In the genomic region with DNA sequence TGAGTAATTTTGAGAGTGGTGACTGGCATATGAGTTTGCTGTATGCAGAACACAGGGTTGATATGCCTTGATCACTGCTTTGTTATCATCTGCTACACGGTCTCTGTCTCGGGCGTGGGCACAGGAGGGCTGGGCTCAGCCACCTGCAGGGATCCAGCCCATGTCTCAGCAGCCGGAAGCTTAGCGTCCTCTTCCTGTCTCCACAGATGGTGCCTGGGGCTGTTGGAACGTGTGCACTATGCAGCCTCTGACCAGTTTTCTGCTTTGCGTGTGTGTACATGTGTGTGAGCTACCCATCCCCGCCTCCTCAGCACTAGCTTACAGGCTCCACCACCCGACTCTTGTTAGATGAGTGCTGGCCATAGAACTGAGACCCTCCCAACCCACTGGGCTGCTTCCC, we compare ENCODE assay signal across 8 mouse cellular contexts.
A peak's percentile ranks its signal among the peaks of the same experiment; 100 is the strongest.
DNase-seq lines count a peak whose midpoint lies in the region; ATAC-seq and TF ChIP-seq lines count a peak whose summit lies in the region.

No protein-coding gene starts in this region.

- H3K9me3 ChIP-seq in ES-Bruce4 (replicated peaks; ENCODE audit: control insufficient read depth, insufficient read depth, low read length, poor library complexity, severe bottlenecking) = no peaks in the 10 kb centered on the region
- no peaks in the 10 kb centered on the region for H3K9me3 ChIP-seq in limb, embryonic 13.5 days

- WGBS in limb, embryonic 13.5 days = 59% methylated on average over 9 of the region's 9 CpGs

- no peaks in the 10 kb centered on the region for H3K27me3 ChIP-seq in ES-Bruce4 (ENCODE audit: control insufficient read depth, insufficient read depth, low read length, poor library complexity, severe bottlenecking)
- no peaks in the 10 kb centered on the region for H3K27me3 ChIP-seq in limb, embryonic 13.5 days

- no peak for TF ChIP-seq CTCF in ES-Bruce4 (IDR thresholded peaks at IDR 0.05; ENCODE audit: low read depth, low read length)

- H3K36me3 ChIP-seq in ES-Bruce4 (ENCODE audit: control insufficient read depth, insufficient read depth, low read length, poor library complexity, severe bottlenecking) = no peaks in the 10 kb centered on the region
- peaks cover 16% of the 10 kb centered on the region for H3K36me3 ChIP-seq in limb, embryonic 13.5 days

- ATAC-seq in erythroid progenitor cell, adult 5-6 weeks (replicated peaks; ENCODE audit: low FRiP score, poor library complexity, severe bottlenecking) = peak; percentile 58
- no peak for ATAC-seq in limb, embryonic 13.5 days (ENCODE audit: low FRiP score, low read depth)
- peak; percentile 47; the same call in 1 of the 2 replicates for ATAC-seq in neutrophil, adult 5-6 weeks (ENCODE audit: extremely low read depth, insufficient number of reproducible peaks, low FRiP score, poor library complexity, severe bottlenecking)

- DNase-seq in heart, adult 11 months = peak; percentile 93
- no peak for DNase-seq in heart, postnatal 4 days
- no peak for DNase-seq in adrenal gland, postnatal 25 days
- DNase-seq in testis, postnatal 14 days (ENCODE audit: low spot score) = no peak

- no peak for TF ChIP-seq EP300 in ES-Bruce4 (IDR thresholded peaks at IDR 0.05; ENCODE audit: insufficient read depth, low read depth, low read length)

- peak overlapping the region; percentile 11; the same call in 1 of the 2 replicates for H3K9ac ChIP-seq in ES-Bruce4 (ENCODE audit: low read depth, poor library complexity, severe bottlenecking)
- H3K9ac ChIP-seq in limb, embryonic 13.5 days = peak overlapping the region; percentile 36; the same call in 1 of the 2 replicates

- H3K4me3 ChIP-seq in ES-Bruce4 (ENCODE audit: low read depth, low read length) = peak overlapping the region; percentile 3; the same call in 1 of the 2 replicates
- H3K4me3 ChIP-seq in limb, embryonic 13.5 days = no peak overlapping the region

- H3K4me1 ChIP-seq in ES-Bruce4 (ENCODE audit: control insufficient read depth, insufficient read depth, low read length) = peaks cover 11% of the 10 kb centered on the region
- H3K4me1 ChIP-seq in limb, embryonic 13.5 days = peaks cover 39% of the 10 kb centered on the region

- no peak overlapping the region for H3K27ac ChIP-seq in ES-Bruce4 (ENCODE audit: insufficient read depth, low read length)
- H3K27ac ChIP-seq in limb, embryonic 13.5 days = peak overlapping the region; percentile 53; the same call in 1 of the 2 replicates

- no peak overlapping the region for H3K4me2 ChIP-seq in limb, embryonic 13.5 days (replicated peaks)

- no peak for TF ChIP-seq POLR2A in ES-Bruce4 (IDR thresholded peaks at IDR 0.05; ENCODE audit: insufficient read depth, low read length)
